Mouse (Mus musculus): Measurements from ENCODE around the gene Clec2e. TPM values are rescaled to one million over a fixed set of nuclear protein-coding genes. Genes with fewer than 3 reads are reported as not detected.
A peak's percentile ranks its signal among the peaks of the same experiment; 100 is the strongest.
"Not testable (repeated sequence)": the region's sequence is repeated elsewhere in the genome, so short reads cannot be mapped to it uniquely, and the experiment has no call there.

Gene Clec2e
- total RNA-seq (2021), result not detected
- long read RNA-seq, experiment 1, result 0 reads
- long read RNA-seq, experiment 2, result 0 reads

DNA sequence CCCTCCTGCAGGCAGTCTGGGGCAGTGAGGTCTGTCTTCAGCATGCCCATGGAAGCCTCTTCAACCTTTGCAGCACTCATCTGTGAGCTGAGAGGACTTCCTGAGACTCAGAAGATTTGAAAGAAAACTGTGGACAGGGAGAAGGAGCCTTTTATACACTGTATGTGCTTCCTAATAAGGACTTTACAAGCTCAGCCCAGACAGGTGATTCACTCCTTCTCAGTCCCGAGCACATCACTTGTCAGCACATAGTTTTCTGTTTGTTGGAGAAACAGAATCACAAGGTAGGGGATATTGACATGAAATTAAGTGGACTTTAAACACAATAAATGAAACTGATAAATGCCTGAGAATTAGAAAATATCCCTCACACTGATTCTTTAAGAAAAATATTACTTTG is at the start of gene Clec2e:
Clec2e (minus strand) TSS at position 120 of the 400 bp plus-strand sequence.
- not testable (repeated sequence) for DNase-seq (ENCODE audit: low spot score in 2 of 2)

DNA sequence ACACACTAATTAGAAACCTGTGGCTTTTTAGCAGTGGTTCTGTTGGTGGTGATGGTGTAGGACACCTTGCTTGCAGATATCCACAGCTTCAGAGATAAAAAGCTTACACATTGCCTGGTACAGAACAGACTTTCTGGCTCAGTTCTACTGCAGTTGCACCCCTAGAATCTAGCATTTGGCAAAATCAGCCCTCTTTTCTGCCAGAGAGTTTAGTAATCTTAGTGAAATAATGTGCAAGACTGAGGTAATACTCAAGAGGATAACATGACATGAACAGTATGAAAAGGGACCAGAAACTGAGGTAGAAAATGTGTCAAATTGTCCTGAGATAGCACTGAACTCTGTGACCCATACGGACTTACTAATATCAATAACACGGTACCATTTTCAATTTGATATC is 46.1 kb upstream of the Clec2e start:
- DNase-seq (ENCODE audit: low spot score in 2 of 2), result no peak

DNA sequence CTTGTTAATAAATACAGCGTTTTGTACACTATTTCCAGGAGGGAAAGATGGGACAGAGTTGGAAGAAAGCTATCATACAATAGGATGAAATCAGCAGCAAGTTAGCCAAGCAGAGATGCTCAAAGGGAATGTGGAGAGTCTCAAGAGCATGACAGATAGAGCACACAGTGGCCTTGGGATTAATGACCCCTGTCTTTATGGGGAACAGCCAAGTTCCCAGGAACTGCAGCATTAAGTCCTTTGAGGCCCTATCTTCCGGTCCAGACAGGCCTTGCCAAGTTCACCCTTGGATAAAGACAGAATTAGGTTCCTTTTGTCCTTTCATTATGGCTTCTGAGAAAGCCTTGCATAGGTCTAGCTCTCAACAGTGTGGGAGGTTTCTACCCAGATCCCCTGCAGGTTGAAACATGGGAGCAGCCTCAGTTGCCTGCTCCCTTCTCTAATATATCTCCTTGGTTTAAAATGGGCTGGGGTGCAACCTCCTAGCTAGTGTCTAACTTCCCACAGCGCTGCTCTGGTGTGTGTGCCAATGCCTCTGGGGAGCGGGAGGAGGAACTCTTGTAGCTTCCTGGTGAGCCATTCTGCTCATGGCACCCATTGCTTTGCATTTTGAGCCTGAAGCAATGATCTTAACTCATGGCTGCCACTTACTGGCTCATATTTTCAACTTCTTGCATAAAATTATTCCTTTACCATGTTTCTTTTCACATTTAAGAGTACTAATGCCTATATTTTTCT is 32.1 kb upstream of the Clec2e start:
- no peak for DNase-seq (ENCODE audit: low spot score in 2 of 2)

DNA sequence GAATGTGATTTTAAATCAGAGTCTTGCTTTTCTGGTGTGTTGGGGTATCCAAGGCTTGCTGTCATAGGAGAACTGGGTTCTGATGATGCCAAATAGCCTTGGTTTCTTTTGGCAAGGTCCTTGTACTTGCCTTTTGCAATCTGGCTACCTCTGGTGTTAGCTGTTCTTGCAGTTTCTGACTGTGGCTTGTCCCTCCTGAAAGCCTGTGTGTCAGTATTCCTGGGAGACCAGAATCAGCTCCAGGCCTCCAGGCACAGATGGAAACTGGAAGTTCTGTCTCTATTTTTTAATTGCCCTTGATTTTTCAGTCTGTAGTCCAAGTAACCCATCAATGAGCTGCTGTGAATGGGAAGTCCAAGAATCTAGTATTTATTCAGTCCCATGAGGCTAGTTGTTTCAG is 26.1 kb upstream of the Clec2e start:
- no peak for DNase-seq (ENCODE audit: low spot score in 2 of 2)

- not testable (repeated sequence) for DNase-seq (ENCODE audit: low spot score in 2 of 2)
These were observed 23.8 kb upstream of the Clec2e start for GRCm38 (mm10) chr6:129124531-129124930.

GRCm38 (mm10) chr6:129116223-129116622 is 15.5 kb upstream of the Clec2e start:
- DNase-seq (ENCODE audit: low spot score in 2 of 2), result no peak

DNA sequence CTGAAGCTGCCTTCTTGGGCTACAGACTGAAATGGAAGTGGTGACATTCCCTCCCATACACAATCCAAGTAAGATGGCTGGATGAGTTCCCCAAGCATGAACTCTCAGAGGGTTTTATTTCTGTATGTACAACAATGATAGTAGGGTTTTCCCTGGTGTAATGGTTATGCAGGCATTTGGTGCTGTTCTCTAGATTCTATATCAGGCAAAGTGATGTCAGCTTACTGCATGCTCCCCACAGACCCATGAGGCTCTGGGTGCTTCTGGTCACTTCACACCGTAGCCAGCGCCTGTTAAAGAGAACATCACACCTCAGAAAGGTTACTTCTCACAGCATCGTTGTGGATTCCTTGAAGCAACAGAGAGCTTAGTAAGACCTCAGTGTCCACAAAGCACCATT is 13.5 kb upstream of the Clec2e start:
- not testable (repeated sequence) for DNase-seq (ENCODE audit: low spot score in 2 of 2)

DNA sequence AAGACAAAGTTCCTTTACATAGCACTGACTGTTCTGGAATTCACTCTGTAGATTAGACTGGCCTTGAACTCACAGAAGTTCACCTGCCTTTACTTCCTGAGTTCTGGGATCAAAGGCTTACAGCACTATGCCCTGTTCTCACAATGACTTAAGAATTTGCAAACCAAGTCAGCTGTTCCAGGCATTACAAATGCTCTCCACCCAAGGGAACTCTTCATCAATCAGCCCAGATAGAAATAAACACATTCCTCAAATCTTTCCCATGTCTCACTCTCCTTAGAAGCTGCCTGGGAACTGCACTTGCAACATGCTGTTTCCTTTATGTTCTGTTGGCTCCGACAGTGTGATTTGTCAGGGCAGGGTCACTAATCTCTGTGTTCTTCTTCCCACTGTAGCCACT is 13.1 kb upstream of the Clec2e start:
- no peak for DNase-seq (ENCODE audit: low spot score in 2 of 2)

DNA sequence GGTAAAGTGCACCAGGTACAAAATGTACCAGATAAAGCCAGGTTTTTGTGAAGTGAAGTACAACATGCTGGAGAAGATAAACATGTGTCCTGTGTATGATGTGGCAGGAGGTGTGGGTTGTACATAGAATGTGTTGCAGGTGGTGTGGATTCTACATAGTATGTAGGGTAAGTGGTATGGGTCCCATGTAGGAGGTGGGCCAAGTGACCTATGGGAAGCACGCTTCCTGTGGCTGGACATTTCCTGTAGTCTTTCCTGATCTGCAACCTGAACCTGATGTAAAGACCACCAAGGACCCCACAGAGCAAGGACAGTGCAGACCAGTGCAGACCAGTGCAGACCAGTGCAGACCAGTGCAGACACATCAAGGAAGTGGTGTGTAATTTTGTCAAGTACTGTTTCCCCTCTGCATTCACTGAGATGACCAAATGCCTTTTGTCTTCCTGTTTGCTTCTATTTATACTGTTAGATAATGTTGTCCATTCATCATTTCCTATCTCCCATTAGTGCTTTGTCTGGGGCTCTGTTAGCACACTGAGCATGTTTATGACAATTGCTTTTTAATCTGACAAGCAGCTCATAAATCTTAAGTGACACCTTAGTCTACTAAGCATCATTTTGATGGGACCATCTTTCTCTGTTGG is 12.4 kb upstream of the Clec2e start:
- DNase-seq (ENCODE audit: low spot score in 2 of 2), result no peak

- DNase-seq (ENCODE audit: low spot score in 2 of 2), result no peak
These were observed 11.8 kb upstream of the Clec2e start for GRCm38 (mm10) chr6:129112526-129112925.

- no peak for DNase-seq (ENCODE audit: low spot score in 2 of 2)
These were observed 7.2 kb upstream of the Clec2e start for GRCm38 (mm10) chr6:129107916-129108315.

- DNase-seq (ENCODE audit: low spot score in 2 of 2), result no peak
These were observed 2.3 kb upstream of the Clec2e start for GRCm38 (mm10) chr6:129102858-129103555.

GRCm38 (mm10) chr6:129101604-129102003 is 891 bp upstream of the Clec2e start:
- no peak for DNase-seq (ENCODE audit: low spot score in 2 of 2)

DNA sequence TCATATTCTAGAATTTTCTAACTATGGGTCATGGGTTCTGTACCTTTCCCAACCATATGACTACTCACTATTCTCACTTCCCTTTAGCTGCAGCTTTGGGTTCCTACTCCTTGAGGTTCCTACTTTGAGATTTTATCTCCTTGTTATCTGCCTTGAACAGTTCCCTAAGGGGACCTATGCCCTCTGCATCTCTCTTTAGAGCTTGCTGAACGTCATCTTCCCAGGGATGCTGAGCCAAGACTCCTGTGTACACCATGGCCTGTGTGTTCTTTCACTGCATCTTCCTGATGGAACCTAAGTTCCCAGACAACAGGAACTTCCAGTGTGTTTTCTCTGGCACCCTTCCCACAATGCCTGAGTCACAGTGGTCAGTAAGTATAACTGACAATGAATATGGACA is 2.8 kb downstream of the Clec2e start:
- DNase-seq (ENCODE audit: low spot score in 2 of 2), result peak; percentile 23 to 28

GRCm38 (mm10) chr6:129095166-129095565 is 5.5 kb downstream of the Clec2e start:
- DNase-seq (ENCODE audit: low spot score in 2 of 2), result no peak

DNA sequence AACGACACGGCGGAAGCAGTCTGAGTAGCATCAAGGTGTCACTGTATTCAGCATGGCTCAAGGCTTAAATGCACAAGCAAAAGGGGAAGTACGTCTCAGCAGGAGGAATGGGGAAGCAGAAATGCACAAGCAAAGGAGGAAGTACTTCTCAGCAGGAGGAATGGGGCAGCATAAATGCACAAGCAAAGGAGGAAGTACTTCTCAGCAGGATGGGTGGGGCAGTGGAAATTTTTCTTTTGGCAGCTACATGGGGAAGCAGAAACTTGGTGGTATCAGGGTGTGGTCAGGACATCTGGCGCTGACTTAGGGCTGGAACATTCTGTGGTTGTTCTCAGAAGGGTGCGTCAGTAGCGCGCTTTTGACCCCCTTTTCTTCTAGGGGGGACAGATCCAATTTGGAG is 12.1 kb downstream of the Clec2e start:
- not testable (repeated sequence) for DNase-seq (ENCODE audit: low spot score in 2 of 2)

DNA sequence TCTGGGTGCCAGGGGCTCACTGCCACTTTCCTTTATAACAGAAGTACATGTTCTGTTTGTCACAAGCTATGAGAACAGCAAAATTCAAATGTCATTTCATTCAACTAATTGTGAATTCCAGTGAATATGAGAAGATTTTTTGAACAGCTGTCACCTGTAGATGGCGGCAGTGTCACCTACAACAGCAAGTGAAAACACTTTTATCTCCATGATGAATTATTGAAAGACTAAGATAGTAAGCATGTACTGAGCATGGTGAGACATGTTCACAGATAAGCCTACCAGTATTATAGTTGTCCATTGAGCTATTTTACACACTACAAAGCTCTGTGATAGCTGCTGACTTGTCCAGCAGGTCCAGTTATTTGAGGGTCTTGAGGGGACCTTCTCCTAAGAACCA is 12.6 kb downstream of the Clec2e start:
- DNase-seq (ENCODE audit: low spot score in 2 of 2), result no peak

- DNase-seq (ENCODE audit: low spot score in 2 of 2), result not testable (repeated sequence)
These were observed 14.7 kb downstream of the Clec2e start for GRCm38 (mm10) chr6:129086031-129086430.

DNA sequence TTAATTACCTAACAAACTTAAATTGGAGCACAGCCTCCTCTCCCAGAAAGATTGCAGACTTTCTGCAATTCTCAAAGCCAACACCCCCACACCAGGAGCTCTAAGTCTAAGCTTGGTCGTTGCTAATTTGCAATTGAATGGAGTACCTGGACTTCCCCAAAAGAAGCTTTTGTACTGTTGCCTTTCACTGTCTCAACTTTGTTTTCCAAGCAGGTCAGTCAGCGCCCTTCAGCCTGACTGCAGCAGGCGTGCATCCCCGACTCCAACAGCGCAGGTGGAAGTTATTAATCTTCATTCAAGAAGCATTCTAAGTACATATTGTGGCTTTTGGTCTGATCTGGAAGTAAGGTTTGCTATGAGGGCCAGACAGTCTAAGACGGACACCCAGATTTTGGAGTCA is 15.6 kb downstream of the Clec2e start:
- no peak for DNase-seq (ENCODE audit: low spot score in 2 of 2)

DNA sequence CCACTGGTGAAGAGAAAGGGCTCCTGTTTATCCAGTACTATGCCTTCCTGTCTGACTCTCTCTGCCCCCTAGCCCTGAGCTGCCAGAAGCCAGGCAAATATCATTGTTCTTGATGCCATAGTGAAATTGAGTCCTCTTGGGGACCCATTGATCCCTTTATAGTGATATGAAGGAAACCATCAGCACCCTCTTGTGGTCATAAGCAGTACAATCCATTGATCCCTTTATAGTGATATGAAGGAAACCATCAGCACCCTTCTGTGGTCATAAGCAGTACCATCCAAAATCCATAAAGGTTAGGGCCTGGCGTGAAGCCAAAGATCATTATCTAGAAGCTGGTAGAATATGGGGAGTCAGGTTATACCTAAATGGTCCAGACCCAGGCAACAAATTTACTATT is 33.7 kb downstream of the Clec2e start:
- peak; percentile 17 to 25 for DNase-seq (ENCODE audit: low spot score in 2 of 2)

DNA sequence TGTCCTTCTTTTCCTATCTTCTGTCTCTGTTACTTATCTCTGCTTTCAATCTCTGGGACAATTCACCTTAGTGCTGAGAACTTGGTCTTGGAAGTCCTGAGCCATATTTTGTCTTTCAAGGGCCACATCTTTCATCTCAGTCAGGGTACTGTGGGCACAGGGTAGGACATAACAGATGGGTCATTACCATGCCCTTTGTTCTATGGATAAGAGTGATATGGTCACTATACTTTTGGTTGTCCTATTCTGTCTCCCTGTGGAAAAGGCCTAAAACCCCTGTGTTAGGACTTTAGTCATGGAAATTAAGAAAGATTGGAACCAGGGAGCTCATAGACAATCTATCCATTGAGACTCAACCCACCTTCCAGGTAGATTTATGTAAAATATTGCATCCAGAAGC is 34.2 kb downstream of the Clec2e start:
- DNase-seq (ENCODE audit: low spot score in 2 of 2), result no peak

GRCm38 (mm10) chr6:129065857-129066256 is 34.9 kb downstream of the Clec2e start:
- DNase-seq (ENCODE audit: low spot score in 2 of 2), result no peak
